Mouse (Mus musculus) MEL (cell line): ENCODE results near the gene Mpp4. TPM values are rescaled to one million over a fixed set of nuclear protein-coding genes. Genes with fewer than 3 reads are reported as not detected.

Experiments
- DNase-seq: peaks from one replicate; pipeline ENCODE4 v3.0.0; 2011; ENCODE audit warnings: low read depth, low spot score
- H3K27ac ChIP-seq: 2 replicates; pipeline ENCODE4 v1.5.1; 2012; ENCODE audit warnings: low read depth, mild to moderate bottlenecking, control low read depth, low read length, moderate library complexity; ENCODE audit not compliant: control insufficient read depth
- H3K27me3 ChIP-seq, 2 experiments: fragments of 150-350 bp in 1 of 2; sonication (generic) in 1 of 2; 2 replicates each; pipeline ENCODE4 v1.6.1; 2012; ENCODE audit warnings: low read length in 2 of 2, mild to moderate bottlenecking in 2 of 2, improper control_type of control experiment in 1 of 2, moderate library complexity in 1 of 2; ENCODE audit not compliant: insufficient read depth in 2 of 2, control insufficient read depth in 1 of 2
- H3K36me3 ChIP-seq, 2 experiments: 2 replicates each; pipeline ENCODE4 v1.6.1; 2012 to 2014; ENCODE audit warnings: low read length in 2 of 2, improper control_type of control experiment in 1 of 2, inconsistent platforms in 1 of 2, mild to moderate bottlenecking in 1 of 2; ENCODE audit not compliant: insufficient read depth in 2 of 2, control insufficient read depth in 1 of 2
- H3K4me1 ChIP-seq, 2 experiments: fragments of 150-350 bp in 1 of 2; sonication (generic) in 1 of 2; 2 replicates each; pipeline ENCODE4 v1.6.1; 2012; ENCODE audit warnings: low read length in 2 of 2, improper control_type of control experiment in 1 of 2, mild to moderate bottlenecking in 1 of 2; ENCODE audit not compliant: insufficient read depth in 2 of 2, control insufficient read depth in 1 of 2
- H3K4me3 ChIP-seq, 2 experiments: fragments of 150-350 bp in 1 of 2; sonication (generic) in 1 of 2; 2 replicates each; pipeline ENCODE4 v1.5.1; 2012; ENCODE audit warnings: low read depth in 2 of 2, low read length in 2 of 2, mild to moderate bottlenecking in 2 of 2, moderate library complexity in 2 of 2, control low read depth in 1 of 2, improper control_type of control experiment in 1 of 2; ENCODE audit not compliant: control insufficient read depth in 1 of 2, insufficient read depth in 1 of 2
- H3K79me2 ChIP-seq: 2 replicates; pipeline ENCODE4 v1.6.1; 2012; ENCODE audit warnings: mild to moderate bottlenecking, low read length, moderate library complexity; ENCODE audit not compliant: control insufficient read depth, poor library complexity, insufficient read depth
- H3K9ac ChIP-seq: 2 replicates; pipeline ENCODE4 v1.6.1; 2012; ENCODE audit warnings: low read depth, mild to moderate bottlenecking, control low read depth, low read length, moderate library complexity; ENCODE audit not compliant: control insufficient read depth, poor library complexity, severe bottlenecking
- H3K9me3 ChIP-seq: fragments of 150-350 bp; sonication (generic); replicated peaks from 2 replicates; pipeline ENCODE4 v1.6.1; 2012; ENCODE audit warnings: mild to moderate bottlenecking, low read length, improper control_type of control experiment, moderate library complexity; ENCODE audit not compliant: insufficient read depth
- CHD1 ChIP-seq: IDR thresholded peaks from 2 replicates; pipeline ENCODE4 v1.6.1; 2012; ENCODE audit warnings: low read depth, mild to moderate bottlenecking, inconsistent platforms, low read length, improper control_type of control experiment
- CHD2 ChIP-seq: IDR thresholded peaks from 2 replicates; pipeline ENCODE4 v1.6.1; 2011; ENCODE audit warnings: low read length, improper control_type of control experiment
- ETS1 ChIP-seq: IDR thresholded peaks from 2 replicates; pipeline ENCODE4 v1.6.1; 2012; ENCODE audit warnings: low read depth, mild to moderate bottlenecking, inconsistent platforms, low read length, improper control_type of control experiment, moderate library complexity
- GATA1 ChIP-seq: IDR thresholded peaks from 2 replicates; pipeline ENCODE4 v1.6.1; 2011; ENCODE audit warnings: low read depth, low read length, improper control_type of control experiment
- HCFC1 ChIP-seq: IDR thresholded peaks from 2 replicates; pipeline ENCODE4 v1.6.1; 2012; ENCODE audit warnings: low read depth, mild to moderate bottlenecking, inconsistent platforms, low read length, improper control_type of control experiment, moderate library complexity
- KAT2A ChIP-seq: conservative IDR thresholded peaks from 2 replicates; pipeline ENCODE4 v1.6.1; 2012; ENCODE audit warnings: low read depth, low read length, improper control_type of control experiment, inconsistent platforms
- MAX ChIP-seq: IDR thresholded peaks from 2 replicates; pipeline ENCODE4 v1.6.1; 2011; ENCODE audit warnings: low read length, improper control_type of control experiment
- MAZ ChIP-seq: IDR thresholded peaks from 2 replicates; pipeline ENCODE4 v1.6.1; 2012; ENCODE audit warnings: low read depth, mild to moderate bottlenecking, inconsistent platforms, low read length, improper control_type of control experiment
- MXI1 ChIP-seq: IDR thresholded peaks from 2 replicates; pipeline ENCODE4 v1.6.1; 2011; ENCODE audit warnings: mild to moderate bottlenecking, low read depth, low read length, improper control_type of control experiment
- POLR2AphosphoS2 ChIP-seq: IDR thresholded peaks from 2 replicates; pipeline ENCODE4 v1.6.1; 2011; ENCODE audit warnings: low read length, improper control_type of control experiment
- RCOR1 ChIP-seq: IDR thresholded peaks from 2 replicates; pipeline ENCODE4 v1.6.1; 2012; ENCODE audit warnings: low read depth, mild to moderate bottlenecking, inconsistent platforms, low read length, improper control_type of control experiment
- SIN3A ChIP-seq: IDR thresholded peaks from 2 replicates; pipeline ENCODE4 v1.6.1; 2012; ENCODE audit warnings: low read length, improper control_type of control experiment, inconsistent platforms
- SMC3 ChIP-seq: IDR thresholded peaks from 2 replicates; pipeline ENCODE4 v1.6.1; 2011; ENCODE audit warnings: low read depth, low read length, improper control_type of control experiment
- USF1 ChIP-seq: IDR thresholded peaks from 2 replicates; pipeline ENCODE4 v1.6.1; 2014; ENCODE audit warnings: low read depth, mild to moderate bottlenecking, inconsistent platforms, low read length, improper control_type of control experiment, moderate library complexity
- ZMIZ1 ChIP-seq: IDR thresholded peaks from 2 replicates; pipeline ENCODE4 v1.6.1; 2012; ENCODE audit warnings: low read depth, mild to moderate bottlenecking, inconsistent platforms, low read length, improper control_type of control experiment, moderate library complexity
- ZNF384 ChIP-seq: IDR thresholded peaks from 2 replicates; pipeline ENCODE4 v1.6.1; 2012; ENCODE audit warnings: low read depth, mild to moderate bottlenecking, inconsistent platforms, low read length, improper control_type of control experiment
- polyA plus RNA-seq, 2 experiments: library from polyadenylated mRNA; stranded (reverse) in 1 of 2; unstranded in 1 of 2; fragments of >175 nt in 1 of 2; fragments of >200 nt in 1 of 2; gene quantifications; 2 replicates each; pipeline versions ENCODE4 v1.2.1 to v1.2.4; 2012; ENCODE audit warnings: low replicate concordance in 2 of 2, low read depth in 1 of 2; ENCODE audit not compliant: insufficient read length in 2 of 2, insufficient read depth in 1 of 2, missing spikeins in 1 of 2
- total RNA-seq: library from RNA; depleted of rRNA; stranded (reverse); fragments of 300-350 nt; gene quantifications from 2 replicates; pipeline ENCODE4 v1.2.3, GENCODE M21; 2012

The Mpp4 gene
- total and polyA plus RNA-seq, 3 experiments, result 0.19 to 0.23 TPM; not detected in 1

- H3K36me3 ChIP-seq, result peaks cover 0 to under 1% of the 10 kb centered on the region in 2 experiments; a peak in 2 of 4 replicates
Observed at GRCm38 (mm10) chr1:59166232-59166905, 3.2 kb upstream of the Mpp4 start.

DNA sequence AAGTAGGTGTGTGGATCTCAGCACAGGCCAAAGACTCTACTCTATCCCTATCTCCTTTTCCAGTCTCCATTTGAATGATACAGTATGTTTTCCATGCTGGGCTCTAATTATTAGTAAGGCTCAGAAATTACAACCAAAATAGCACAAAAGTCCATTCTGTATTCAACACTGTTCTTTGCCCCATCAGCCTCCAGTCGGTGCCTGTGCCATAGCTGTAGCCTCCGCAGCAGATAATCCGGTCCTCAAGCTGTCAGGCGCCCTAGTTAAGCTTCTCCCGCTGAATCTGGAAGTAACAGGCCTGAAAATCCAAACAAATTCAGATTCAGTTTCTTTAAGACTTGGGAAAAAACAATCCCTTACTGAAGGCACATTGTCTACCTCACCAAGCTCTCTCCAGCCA, 729 bp upstream of the Mpp4 start:
- Histone ChIP-seq H3K36me3 (no peaks in the 10 kb centered on the region), H3K4me1 (no peaks in the 10 kb centered on the region; a peak in 1 of 4 replicates)
- TF ChIP-seq ETS1, result no peak

More at GRCm38 (mm10) chr1:59166232-59166905, 3.2 kb upstream of the Mpp4 start:
- peaks cover 0 to under 1% of the 10 kb centered on the region in 2 experiments; a peak in 1 of 4 replicates for H3K4me1 ChIP-seq
- H3K4me3 ChIP-seq, result no peak overlapping the region
- H3K9me3 ChIP-seq, result no peaks in the 10 kb centered on the region
- H3K9ac ChIP-seq, result no peak overlapping the region
- TF ChIP-seq KAT2A (no peak), MXI1 (no peak), MAX (no peak), CHD2 (no peak), USF1 (no peak), HCFC1 (no peak), CHD1 (no peak), RCOR1 (no peak), SIN3A (no peak), ZMIZ1 (no peak), GATA1 (no peak), POLR2AphosphoS2 (no peak), MAZ (no peak), SMC3 (no peak), ZNF384 (no peak)
- no peaks in the 10 kb centered on the region for H3K79me2 ChIP-seq
- no peak overlapping the region for H3K27ac ChIP-seq
- no peaks in the 10 kb centered on the region for H3K27me3 ChIP-seq
- DNase-seq, result no peak

More for the DNA sequence above, 729 bp upstream of the Mpp4 start:
- Histone ChIP-seq H3K4me3 (no peak overlapping the region), H3K9me3 (no peaks in the 10 kb centered on the region), H3K9ac (no peak overlapping the region), H3K27ac (no peak overlapping the region), H3K27me3 (no peaks in the 10 kb centered on the region), H3K79me2 (no peaks in the 10 kb centered on the region)
- DNase-seq, result no peak
